Mouse (Mus musculus) hindbrain, embryonic 10.5 days (tissue): ENCODE data around the gene Il4. TPM values are rescaled to one million over a fixed set of nuclear protein-coding genes. Genes with fewer than 3 reads are reported as not detected.
A peak's percentile ranks its signal among the peaks of the same experiment; 100 is the strongest.
"Not testable (repeated sequence)": the region's sequence is repeated elsewhere in the genome, so short reads cannot be mapped to it uniquely, and the experiment has no call there.

Experiments
- DNase-seq: peaks from one replicate; pipeline ENCODE4 v3.0.0-alpha.2; 2017; ENCODE audit warnings: low spot score
- H3K27ac ChIP-seq: fragments of 300-500 bp; sonication (generic); 2 replicates; pipeline ENCODE4 v1.5.1; 2016; ENCODE audit warnings: mild to moderate bottlenecking, moderate library complexity
- H3K27me3 ChIP-seq: fragments of 300-500 bp; sonication (generic); 2 replicates; pipeline ENCODE4 v1.6.1; 2016; ENCODE audit warnings: mild to moderate bottlenecking; ENCODE audit not compliant: poor library complexity, insufficient read depth, severe bottlenecking
- H3K36me3 ChIP-seq: fragments of 300-500 bp; sonication (generic); 2 replicates; pipeline ENCODE4 v1.6.1; 2016; ENCODE audit warnings: mild to moderate bottlenecking, moderate library complexity
- H3K4me1 ChIP-seq: fragments of 300-500 bp; sonication (generic); replicated peaks from 2 replicates; pipeline ENCODE4 v1.6.1; 2016; ENCODE audit warnings: mild to moderate bottlenecking
- H3K4me3 ChIP-seq: fragments of 300-500 bp; sonication (generic); 2 replicates; pipeline ENCODE4 v1.5.1; 2016; ENCODE audit warnings: mild to moderate bottlenecking, moderate library complexity
- H3K9me3 ChIP-seq: fragments of 300-500 bp; sonication (generic); 2 replicates; pipeline ENCODE4 v1.6.1; 2016; ENCODE audit warnings: mild to moderate bottlenecking, moderate library complexity
- WGBS: fragments of 180-500 bp; shearing (Covaris S2); methylation state at CpG from one replicate; pipeline ENCODE4 v1.1.7; 2016; 5-methylcytosine and 5-hydroxymethylcytosine counted together
- polyA plus RNA-seq: library from polyadenylated mRNA; unstranded; fragments of >200 nt; fragmentation: Nextera tagmentation; extraction: Ambion mirVana; gene quantifications from 2 replicates; pipeline ENCODE4 v1.2.1, GENCODE M21; 2016

Gene Il4
- polyA plus RNA-seq, 1 experiment from 2014 or later, result 1.2 TPM

DNA sequence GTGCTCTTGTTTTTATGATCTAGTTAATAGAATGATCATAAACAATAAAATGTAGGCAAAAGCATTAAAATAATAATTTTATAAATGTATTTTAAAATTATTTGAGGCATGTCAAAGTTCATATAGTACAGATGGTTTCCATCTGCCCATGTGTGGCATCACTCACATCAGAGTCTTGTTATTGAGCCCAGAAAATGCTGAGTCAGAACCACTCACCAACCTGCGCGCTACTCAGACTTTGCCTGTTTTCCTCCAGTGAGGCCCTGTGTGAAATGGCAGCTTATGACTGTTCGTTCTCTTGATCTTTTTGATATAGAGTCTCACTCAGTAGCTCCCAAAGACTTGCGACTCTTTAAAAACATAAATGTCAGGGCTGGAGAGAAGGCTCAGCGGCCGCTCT, 33.0 kb downstream of the Il4 start:
- H3K4me1 ChIP-seq, result no peaks in the 10 kb centered on the region
- 97% methylated on average over 6 of the region's 6 CpGs for WGBS
- peaks cover 88% of the 10 kb centered on the region for H3K36me3 ChIP-seq
- no peaks in the 10 kb centered on the region for H3K27me3 ChIP-seq
- no peak overlapping the region for H3K4me3 ChIP-seq
- DNase-seq, result no peak
- no peaks in the 10 kb centered on the region for H3K9me3 ChIP-seq
- no peak overlapping the region for H3K27ac ChIP-seq

DNA sequence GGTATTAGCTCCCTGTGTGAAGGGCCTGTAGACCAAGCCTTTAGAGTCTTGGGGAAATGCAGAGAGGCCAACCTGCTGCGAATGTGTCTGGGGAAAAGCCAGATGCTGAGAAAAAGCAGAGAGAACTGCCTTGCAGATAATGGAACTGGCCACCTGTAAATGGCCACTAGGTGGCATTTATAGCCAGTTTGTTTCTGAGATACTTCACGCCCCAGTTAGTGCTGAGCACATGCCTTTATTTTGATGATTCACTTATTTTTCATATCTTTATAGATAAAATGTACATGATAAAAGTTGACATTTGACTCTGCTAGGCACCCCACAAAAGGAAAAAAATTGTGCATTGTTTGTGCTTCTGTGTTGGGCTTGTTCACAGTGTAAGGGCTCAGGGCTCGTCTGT, 33.6 kb downstream of the Il4 start:
- Histone ChIP-seq H3K4me3 (no peak overlapping the region), H3K9me3 (no peaks in the 10 kb centered on the region), H3K36me3 (peaks cover 91% of the 10 kb centered on the region), H3K27ac (no peak overlapping the region), H3K27me3 (no peaks in the 10 kb centered on the region), H3K4me1 (no peaks in the 10 kb centered on the region)
- 73% methylated on average over 3 of the region's 3 CpGs for WGBS
- peak; percentile 16 for DNase-seq

GRCm38 (mm10) chr11:53583151-53583550, 35.3 kb downstream of the Il4 start:
- DNase-seq, result no peak
- H3K27ac ChIP-seq, result no peak overlapping the region
- no peaks in the 10 kb centered on the region for H3K27me3 ChIP-seq

GRCm38 (mm10) chr11:53580562-53580961, 37.9 kb downstream of the Il4 start:
- 92% methylated on average over 3 of the region's 3 CpGs for WGBS

More at GRCm38 (mm10) chr11:53583151-53583550, 35.3 kb downstream of the Il4 start:
- Histone ChIP-seq H3K4me1 (no peaks in the 10 kb centered on the region), H3K4me3 (no peak overlapping the region), H3K36me3 (peaks cover 88% of the 10 kb centered on the region), H3K9me3 (no peaks in the 10 kb centered on the region)
- 77% methylated on average over 10 of the region's 10 CpGs for WGBS

DNA sequence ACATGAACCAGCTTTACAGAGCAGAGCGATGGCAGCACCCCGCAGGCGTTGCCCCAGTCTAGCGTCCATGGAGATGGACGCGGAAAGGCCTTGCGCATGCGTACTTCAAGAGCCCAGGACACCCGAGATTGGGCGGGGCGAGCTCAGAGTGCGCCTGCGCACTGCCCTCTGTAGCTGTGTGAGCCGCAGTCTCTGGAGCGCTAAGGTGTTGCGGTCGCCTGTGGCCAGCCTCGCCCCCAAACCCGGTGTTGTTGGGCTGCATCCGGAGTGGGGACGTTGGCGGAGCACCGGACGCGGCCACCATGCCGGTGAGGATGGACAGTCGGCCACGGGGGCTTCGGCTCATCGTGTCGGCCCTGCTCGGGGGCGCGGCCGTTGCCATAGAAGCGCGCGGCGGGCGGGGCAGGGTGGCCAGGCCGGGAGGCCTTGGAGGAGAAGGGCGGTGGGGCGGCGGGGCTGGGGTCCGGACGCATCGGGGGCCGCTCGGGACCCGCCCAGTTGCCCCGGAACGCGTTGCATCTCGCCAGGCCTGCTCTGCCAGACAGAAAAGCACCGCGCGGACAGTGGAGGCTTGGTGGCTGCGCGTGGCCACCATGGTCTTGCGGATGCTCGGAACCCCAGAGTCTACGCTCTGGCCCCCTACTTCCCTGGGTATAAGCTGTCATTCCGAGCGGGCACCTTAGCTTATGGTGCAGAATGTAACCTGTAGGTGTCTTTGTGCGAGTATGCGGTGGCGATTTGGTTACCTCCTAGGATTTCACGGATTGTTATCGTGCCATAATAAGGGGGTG, 51.0 kb downstream of the Il4 start, which contains the start of gene Kif3a:
Gene Kif3a, plus strand, starts transcription at position 156 of the 791 bp plus-strand sequence.
- H3K4me3 ChIP-seq, result peak within 1 kb of the TSS; percentile 92
- DNase-seq, result peak; percentile 97
- H3K36me3 ChIP-seq, result peaks cover 16% of the 10 kb centered on the region
- H3K27ac ChIP-seq, result peak within 1 kb of the TSS; percentile 94
- no peaks in the 10 kb centered on the region for H3K27me3 ChIP-seq
- H3K9me3 ChIP-seq, result peaks cover 6% of the 10 kb centered on the region
- under 1% methylated on average over 69 of the region's 69 CpGs for WGBS
- H3K4me1 ChIP-seq, result peaks cover 16% of the 10 kb centered on the region

More at GRCm38 (mm10) chr11:53580562-53580961, 37.9 kb downstream of the Il4 start:
- Histone ChIP-seq H3K9me3 (no peaks in the 10 kb centered on the region), H3K4me1 (no peaks in the 10 kb centered on the region), H3K36me3 (peaks cover 76% of the 10 kb centered on the region), H3K27ac (no peak overlapping the region), H3K4me3 (no peak overlapping the region), H3K27me3 (no peaks in the 10 kb centered on the region)
- no peak for DNase-seq

- DNase-seq, result no peak
- Histone ChIP-seq H3K36me3 (peaks cover 12% of the 10 kb centered on the region), H3K27me3 (no peaks in the 10 kb centered on the region), H3K27ac (0 out of 2 replicates have a peak overlapping the region, but pooled peaks have one; percentile 94), H3K4me3 (peak overlapping the region; percentile 92), H3K9me3 (peaks cover 6% of the 10 kb centered on the region), H3K4me1 (peaks cover 16% of the 10 kb centered on the region)
- 90% methylated on average over 4 of the region's 4 CpGs for WGBS
These were observed 51.8 kb downstream of the Il4 start for GRCm38 (mm10) chr11:53566646-53567045.

- Histone ChIP-seq H3K27ac (no peak overlapping the region), H3K4me1 (peaks cover 5% of the 10 kb centered on the region), H3K4me3 (no peak overlapping the region), H3K27me3 (no peaks in the 10 kb centered on the region), H3K9me3 (peaks cover 6% of the 10 kb centered on the region), H3K36me3 (no peaks in the 10 kb centered on the region)
- no peak for DNase-seq
- 84% methylated on average over 2 of the region's 2 CpGs for WGBS
These were observed 56.5 kb downstream of the Il4 start for GRCm38 (mm10) chr11:53561986-53562385.

- DNase-seq, H3K36me3 ChIP-seq, H3K27me3 ChIP-seq, H3K4me3 ChIP-seq, H3K4me1 ChIP-seq, H3K9me3 ChIP-seq, H3K27ac ChIP-seq: not testable (repeated sequence)
- 73% methylated on average over 2 of the region's 3 CpGs for WGBS
These were observed 58.5 kb downstream of the Il4 start for GRCm38 (mm10) chr11:53559980-53560379.

DNA sequence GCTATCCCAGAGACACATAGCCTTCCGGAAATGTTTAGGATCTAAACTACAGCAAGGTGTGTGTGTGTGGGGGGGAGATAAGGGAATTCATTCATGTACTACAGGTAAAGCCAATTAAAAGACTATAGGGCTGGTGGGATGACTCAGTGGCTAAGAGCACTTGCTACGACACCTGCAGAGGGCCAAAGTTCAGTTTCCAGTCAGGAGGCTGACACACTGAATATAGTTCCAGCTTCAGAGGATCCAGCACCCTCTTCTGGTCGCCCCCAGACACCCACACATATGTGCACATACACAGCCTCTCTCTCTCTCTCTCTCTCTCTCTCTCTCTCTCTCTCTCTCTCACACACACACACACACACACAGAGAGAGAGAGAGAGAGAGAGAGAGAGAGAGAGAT, 60.5 kb downstream of the Il4 start:
- not testable (repeated sequence) for H3K9me3 ChIP-seq, H3K27ac ChIP-seq, H3K27me3 ChIP-seq, DNase-seq, H3K36me3 ChIP-seq, H3K4me3 ChIP-seq, H3K4me1 ChIP-seq
- 90% methylated on average over 2 of the region's 3 CpGs for WGBS

DNA sequence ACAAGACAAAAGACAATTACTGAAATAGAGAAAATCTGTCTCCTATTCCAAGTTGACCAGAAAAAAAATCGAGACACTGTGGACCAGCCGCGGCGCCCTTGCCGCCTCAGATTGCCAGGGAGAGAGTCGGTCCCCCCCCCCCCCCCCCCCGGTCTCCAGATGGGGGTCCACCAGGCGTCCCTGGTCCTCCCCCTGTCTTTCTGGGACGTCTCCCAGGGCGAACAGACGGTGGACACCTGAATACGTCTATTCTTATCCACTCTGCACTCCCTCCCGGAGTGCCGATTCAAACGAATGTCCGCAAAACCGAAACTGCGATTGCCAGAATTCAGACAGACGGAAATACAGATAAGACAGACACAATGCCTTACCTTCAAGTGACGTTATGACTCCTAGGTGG, 61.9 kb downstream of the Il4 start:
- H3K4me3 ChIP-seq, H3K27me3 ChIP-seq, H3K36me3 ChIP-seq, DNase-seq, H3K9me3 ChIP-seq, H3K27ac ChIP-seq, H3K4me1 ChIP-seq: not testable (repeated sequence)
- 95% methylated on average over 14 of the region's 20 CpGs for WGBS

Other genes with a start within 250 kb of the Il4 start
- 0.34 TPM in 1 of 2 replicates, not detected in the other for gene Leap2, start 195.5 kb downstream of the Il4 start, polyA plus RNA-seq
- 548 and 642 TPM in 2 replicates for gene Uqcrq, start 187.8 kb downstream of the Il4 start, polyA plus RNA-seq
- gene Gdf9, start 187.6 kb downstream of the Il4 start, polyA plus RNA-seq, result 2.6 and 2.9 TPM in 2 replicates
- not detected in 2 replicates for gene Gm10447, start 161.6 kb downstream of the Il4 start, polyA plus RNA-seq
- 1.8 and 2.0 TPM in 2 replicates for gene Shroom1, start 161.5 kb downstream of the Il4 start, polyA plus RNA-seq
- gene Gm9837, start 148.2 kb downstream of the Il4 start, polyA plus RNA-seq, result not detected in 2 replicates
- not detected in 2 replicates for gene Gm9945, start 138.5 kb downstream of the Il4 start, polyA plus RNA-seq
- 0.26 and 0.44 TPM in 2 replicates for gene Sowaha, start 138.4 kb downstream of the Il4 start, polyA plus RNA-seq
- gene Sept8, start 99.4 kb downstream of the Il4 start, polyA plus RNA-seq, result 14.8 and 15.6 TPM in 2 replicates
- 67.8 and 71.5 TPM in 2 replicates for gene Kif3a, start 51.3 kb downstream of the Il4 start, polyA plus RNA-seq
- gene Il13, start 16.0 kb upstream of the Il4 start, polyA plus RNA-seq, result not detected in 2 replicates
- 13.7 and 21.9 TPM in 2 replicates for gene Rad50, start 88.7 kb upstream of the Il4 start, polyA plus RNA-seq
- gene Il5, start 102.1 kb upstream of the Il4 start, polyA plus RNA-seq, result not detected in 2 replicates
- gene Irf1, start 151.3 kb upstream of the Il4 start, polyA plus RNA-seq, result 3.6 and 4.2 TPM in 2 replicates
- not detected in 2 replicates for gene Gm17334, start 154.5 kb upstream of the Il4 start, polyA plus RNA-seq
- 0.21 TPM in 1 of 2 replicates, not detected in the other for gene Gm12216, start 240.6 kb upstream of the Il4 start, polyA plus RNA-seq